Mouse (Mus musculus) bone marrow macrophage, adult 2 months (primary cell): ENCODE measurements around the gene Osm. TPM values are rescaled to one million over a fixed set of nuclear protein-coding genes. Genes with fewer than 3 reads are reported as not detected.

ENCODE experiments used
- H3K27ac ChIP-seq: 2 replicates; pipeline ENCODE4 v1.5.1; 2012; ENCODE audit warnings: low read depth, low read length; ENCODE audit not compliant: insufficient read depth
- H3K4me1 ChIP-seq: 2 replicates; pipeline ENCODE4 v1.6.1; 2012; ENCODE audit warnings: low read length; ENCODE audit not compliant: control insufficient read depth, insufficient read depth
- H3K4me3 ChIP-seq: 2 replicates; pipeline ENCODE4 v1.5.1; 2012; ENCODE audit warnings: mild to moderate bottlenecking, low read length, moderate library complexity; ENCODE audit not compliant: insufficient read depth
- CTCF ChIP-seq: IDR thresholded peaks from 2 replicates; pipeline ENCODE4 v1.5.1; 2012; ENCODE audit warnings: low read depth, mild to moderate bottlenecking, low read length, moderate library complexity
- POLR2A ChIP-seq: IDR thresholded peaks from 2 replicates; pipeline ENCODE4 v1.6.1; 2012; ENCODE audit warnings: mild to moderate bottlenecking, low read depth, low read length, borderline replicate concordance
- polyA plus RNA-seq: library from polyadenylated mRNA; stranded (reverse); fragments of >200 nt; gene quantifications from 2 replicates; pipeline ENCODE4 v1.2.4, GENCODE M21; 2012; ENCODE audit not compliant: missing spikeins, insufficient read depth, insufficient read length

Gene Osm
- polyA plus RNA-seq, 1 experiment, result 5.3 TPM

- no peak overlapping the region for H3K27ac ChIP-seq
- H3K4me1 ChIP-seq, result 0 out of 2 replicates have a peak, but pooled peaks cover 2% of the 10 kb centered on the region
- no peak for TF ChIP-seq POLR2A
- TF ChIP-seq CTCF, result no peak
- no peak overlapping the region for H3K4me3 ChIP-seq
Measured at GRCm38 (mm10) chr11:4283627-4284026, 47.4 kb downstream of the Osm start.

- Histone ChIP-seq H3K4me3 (no peak overlapping the region), H3K27ac (no peak overlapping the region), H3K4me1 (peaks cover 6% of the 10 kb centered on the region)
- TF ChIP-seq CTCF (no peak), POLR2A (no peak)
Measured at GRCm38 (mm10) chr11:4289280-4289679, 53.1 kb downstream of the Osm start.

Other genes starting within 250 kb of the Osm start
- not detected in 2 replicates for gene Sec14l4, start 205.0 kb upstream of the Osm start, polyA plus RNA-seq
- not detected in 2 replicates for gene Sec14l3, start 171.6 kb upstream of the Osm start, polyA plus RNA-seq
- gene Mtfp1, start 141.0 kb upstream of the Osm start, polyA plus RNA-seq, result 0.76 and 0.78 TPM in 2 replicates
- gene Sec14l2, start 113.0 kb upstream of the Osm start, polyA plus RNA-seq, result not detected in 2 replicates
- gene Rnf215, start 101.2 kb upstream of the Osm start, polyA plus RNA-seq, result 15.4 and 21.2 TPM in 2 replicates
- gene Ccdc157, start 76.1 kb upstream of the Osm start, polyA plus RNA-seq, result 1.8 and 2.3 TPM in 2 replicates
- 21.1 and 23.1 TPM in 2 replicates for gene Sf3a1, start 76.1 kb upstream of the Osm start, polyA plus RNA-seq
- gene Tbc1d10a, start 49.6 kb upstream of the Osm start, polyA plus RNA-seq, result 16.2 and 17.8 TPM in 2 replicates
- gene Castor1, start 18.2 kb upstream of the Osm start, polyA plus RNA-seq, result 4.1 and 5.4 TPM in 2 replicates
- gene Lif, start 21.1 kb downstream of the Osm start, polyA plus RNA-seq, result 0.21 TPM in 1 of 2 replicates, not detected in the other
- gene Hormad2, start 204.7 kb downstream of the Osm start, polyA plus RNA-seq, result not detected in 2 replicates